Mouse (Mus musculus) liver, embryonic 14.5 days (tissue): ENCODE measurements at regions not wholly inside any gene's neighbourhood (a gene's known extent, or its start where the extent isn't known, plus 50 kb on each side); places are given as distances from the start of the nearest gene placed in this dataset.

Experiments
- ATAC-seq: fragments of 200-750 bp; cut with Nextera tagmentation; 2 replicates; pipeline ENCODE4 v1.8.0; 2017; ENCODE audit warnings: moderate number of reproducible peaks, mild to moderate bottlenecking, moderate library complexity; ENCODE audit not compliant: insufficient read depth
- DNase-seq, 3 experiments: peaks; one replicate each; pipeline ENCODE4 v3.0.0-alpha.2; 2012 to 2013; ENCODE audit warnings: low read depth in 3 of 3, low spot score in 3 of 3
- H3K27ac ChIP-seq: fragments of 300-500 bp; sonication (generic); 2 replicates; pipeline ENCODE4 v1.5.1; 2014; ENCODE audit warnings: moderate library complexity, mild to moderate bottlenecking, control low read depth, inconsistent platforms
- H3K27me3 ChIP-seq: fragments of 300-500 bp; sonication (generic); 2 replicates; pipeline ENCODE4 v1.6.1; 2014; ENCODE audit warnings: mild to moderate bottlenecking, low read length, moderate library complexity; ENCODE audit not compliant: control insufficient read depth, insufficient read depth
- H3K36me3 ChIP-seq: fragments of 300-500 bp; sonication (generic); replicated peaks from 2 replicates; pipeline ENCODE4 v1.6.1; 2014; ENCODE audit warnings: low read depth; ENCODE audit not compliant: control insufficient read depth, insufficient read depth
- H3K4me1 ChIP-seq, 2 experiments: fragments of 200-500 bp in 1 of 2; fragments of 300-500 bp in 1 of 2; sonication (generic) in 1 of 2; replicated peaks; 2 replicates each; pipeline ENCODE4 v1.6.1; 2012 to 2014; ENCODE audit warnings: antibody characterized with exemption in 1 of 2, inconsistent platforms in 1 of 2, low read length in 1 of 2; ENCODE audit not compliant: control insufficient read depth in 2 of 2, insufficient read depth in 2 of 2
- H3K4me2 ChIP-seq: fragments of 300-500 bp; sonication (generic); 2 replicates; pipeline ENCODE4 v1.6.1; 2014; ENCODE audit warnings: low read depth, mild to moderate bottlenecking, control low read depth, moderate library complexity
- H3K4me3 ChIP-seq, 2 experiments: fragments of 200-500 bp in 1 of 2; fragments of 300-500 bp in 1 of 2; sonication (generic) in 1 of 2; 2 replicates each; pipeline ENCODE4 v1.5.1; 2012 to 2014; ENCODE audit warnings: low read depth in 2 of 2, low read length in 2 of 2, mild to moderate bottlenecking in 2 of 2, control low read depth in 1 of 2, inconsistent platforms in 1 of 2, moderate library complexity in 1 of 2; ENCODE audit not compliant: insufficient read depth in 1 of 2
- H3K9ac ChIP-seq: fragments of 300-500 bp; sonication (generic); replicated peaks from 2 replicates; pipeline ENCODE4 v1.6.1; 2014; ENCODE audit warnings: mild to moderate bottlenecking, control low read depth, moderate library complexity
- H3K9me3 ChIP-seq: fragments of 300-500 bp; sonication (generic); 2 replicates; pipeline ENCODE4 v1.6.1; 2016; ENCODE audit warnings: low read length, mixed read lengths; ENCODE audit not compliant: control insufficient read depth
- CTCF ChIP-seq: IDR thresholded peaks from 2 replicates; pipeline ENCODE4 v1.5.1; 2016; ENCODE audit warnings: antibody characterized with exemption, low read depth, control low read depth
- EP300 ChIP-seq: IDR thresholded peaks from 2 replicates; pipeline ENCODE4 v1.6.1; 2016; ENCODE audit warnings: antibody characterized with exemption, low read depth
- WGBS: fragments of 180-500 bp; shearing (Covaris S2); extraction: QIAGEN DNeasy Blood & Tissue Kit; methylation state at CpG from one replicate; pipeline ENCODE4 v1.1.7; 2014; ENCODE audit not compliant: insufficient replicate concordance; 5-methylcytosine and 5-hydroxymethylcytosine counted together

DNA sequence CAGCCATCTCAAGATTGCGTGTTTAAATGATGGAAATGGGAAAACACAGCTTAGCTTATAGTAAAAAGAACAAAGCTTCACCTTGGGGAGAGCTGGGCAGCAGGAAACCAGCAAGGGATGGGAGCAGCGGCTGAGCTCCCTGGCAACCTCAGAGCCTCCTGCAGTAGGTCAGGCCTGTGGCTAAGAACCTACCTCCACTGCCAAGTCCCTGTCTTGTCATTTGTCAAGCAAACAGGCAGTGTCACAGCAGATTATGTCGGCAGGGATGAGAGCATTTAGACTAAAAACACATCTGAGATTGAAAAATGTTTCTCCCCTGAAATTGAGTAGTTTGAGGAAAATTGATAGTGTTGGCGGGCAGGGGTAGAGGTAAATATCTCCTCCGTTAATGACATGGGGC, 214.8 kb downstream of the Abcc12 start:
- 59% methylated on average over 5 of the region's 5 CpGs for WGBS
- H3K4me1 ChIP-seq = no peaks in the 10 kb centered on the region
- H3K9ac ChIP-seq = no peak overlapping the region
- H3K4me2 ChIP-seq = no peak overlapping the region
- ATAC-seq (no peak), DNase-seq (no peak)
- H3K27ac ChIP-seq = no peak overlapping the region
- H3K36me3 ChIP-seq = no peaks in the 10 kb centered on the region
- TF ChIP-seq EP300 = no peak
- no peak overlapping the region for H3K4me3 ChIP-seq
- no peaks in the 10 kb centered on the region for H3K9me3 ChIP-seq
- no peaks in the 10 kb centered on the region for H3K27me3 ChIP-seq

DNA sequence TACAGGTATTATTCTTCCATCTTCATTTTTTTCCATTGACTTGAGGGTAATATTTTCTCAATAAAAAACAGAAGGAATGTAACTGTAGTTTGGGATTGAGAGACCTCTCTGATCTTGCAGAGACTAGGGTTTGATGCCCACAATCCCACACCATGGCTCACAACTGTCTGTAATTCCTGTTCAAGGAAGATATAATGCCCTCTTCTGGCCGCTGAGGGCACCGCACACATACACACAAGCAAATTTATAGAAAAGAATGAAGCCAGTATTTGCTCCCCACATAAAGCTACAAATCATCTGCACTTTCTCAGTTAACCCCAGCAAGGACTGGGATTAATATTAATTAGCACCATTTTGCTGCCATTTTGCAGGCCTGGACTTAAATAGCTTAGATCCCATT, 215.6 kb downstream of the Abcc12 start:
- H3K4me2 ChIP-seq = no peak overlapping the region
- no peak for ATAC-seq
- no peaks in the 10 kb centered on the region for H3K9me3 ChIP-seq
- no peak overlapping the region for H3K9ac ChIP-seq
- no peaks in the 10 kb centered on the region for H3K36me3 ChIP-seq
- no peaks in the 10 kb centered on the region for H3K27me3 ChIP-seq
- no peak overlapping the region for H3K27ac ChIP-seq
- H3K4me3 ChIP-seq = no peak overlapping the region
- no peaks in the 10 kb centered on the region for H3K4me1 ChIP-seq
- 51% methylated on average over 2 of the region's 2 CpGs for WGBS
- no peak for TF ChIP-seq EP300
- peak; percentile 28; the same call in 1 of the 2 replicates for TF ChIP-seq CTCF
- no peak for DNase-seq

DNA sequence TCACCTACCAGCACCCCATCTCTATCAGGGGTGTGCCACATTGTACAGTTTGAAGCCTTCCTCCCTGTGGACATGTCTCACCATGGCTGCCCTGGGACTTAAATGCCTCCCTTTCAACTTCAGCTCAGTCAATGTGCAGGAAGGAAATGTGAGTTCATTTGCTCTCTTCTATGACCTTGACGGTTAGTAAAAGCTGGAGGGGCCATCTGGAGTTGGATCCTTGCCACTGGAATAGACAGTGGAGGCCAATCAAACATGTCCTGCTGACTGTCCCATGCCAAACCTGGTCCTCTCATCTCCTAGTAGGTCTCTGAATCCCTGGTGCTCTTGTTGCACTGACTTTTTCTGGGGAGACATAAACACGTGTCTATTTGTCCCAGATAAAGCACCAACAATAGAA, 220.2 kb downstream of the Abcc12 start:
- ATAC-seq (no peak), DNase-seq (no peak)
- Histone ChIP-seq H3K4me3 (no peak overlapping the region), H3K36me3 (no peaks in the 10 kb centered on the region), H3K9me3 (no peaks in the 10 kb centered on the region), H3K27me3 (no peaks in the 10 kb centered on the region), H3K4me2 (no peak overlapping the region), H3K4me1 (no peaks in the 10 kb centered on the region), H3K9ac (no peak overlapping the region), H3K27ac (no peak overlapping the region)
- 38% methylated on average over 2 of the region's 2 CpGs for WGBS
- no peak for TF ChIP-seq CTCF
- TF ChIP-seq EP300 = no peak

DNA sequence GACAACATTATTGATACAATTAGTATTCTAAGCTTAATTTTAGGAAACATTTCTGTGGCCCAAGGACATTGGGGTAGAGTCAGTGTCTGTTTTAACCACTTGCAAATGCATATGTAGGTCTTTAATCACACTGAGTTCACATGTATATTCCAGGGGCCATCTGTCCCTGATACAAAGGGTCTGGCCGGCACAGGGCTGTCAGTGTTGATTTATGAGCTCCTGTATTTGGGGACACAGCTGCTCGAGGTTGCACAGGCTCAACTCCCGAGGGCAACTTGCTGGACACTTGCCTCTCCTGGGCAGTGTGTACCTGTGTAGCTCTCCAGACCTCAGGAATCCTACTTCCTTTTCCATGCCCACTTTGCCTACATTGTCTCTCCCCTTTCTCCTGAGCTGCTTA, 221.0 kb downstream of the Abcc12 start:
- no peak for ATAC-seq
- Histone ChIP-seq H3K9me3 (no peaks in the 10 kb centered on the region), H3K9ac (no peak overlapping the region), H3K27me3 (no peaks in the 10 kb centered on the region), H3K4me1 (no peaks in the 10 kb centered on the region), H3K4me2 (no peak overlapping the region), H3K27ac (no peak overlapping the region), H3K36me3 (no peaks in the 10 kb centered on the region), H3K4me3 (no peak overlapping the region)
- WGBS = 20% methylated on average over 3 of the region's 3 CpGs
- no peak for TF ChIP-seq EP300
- no peak for TF ChIP-seq CTCF
- DNase-seq = no peak

DNA sequence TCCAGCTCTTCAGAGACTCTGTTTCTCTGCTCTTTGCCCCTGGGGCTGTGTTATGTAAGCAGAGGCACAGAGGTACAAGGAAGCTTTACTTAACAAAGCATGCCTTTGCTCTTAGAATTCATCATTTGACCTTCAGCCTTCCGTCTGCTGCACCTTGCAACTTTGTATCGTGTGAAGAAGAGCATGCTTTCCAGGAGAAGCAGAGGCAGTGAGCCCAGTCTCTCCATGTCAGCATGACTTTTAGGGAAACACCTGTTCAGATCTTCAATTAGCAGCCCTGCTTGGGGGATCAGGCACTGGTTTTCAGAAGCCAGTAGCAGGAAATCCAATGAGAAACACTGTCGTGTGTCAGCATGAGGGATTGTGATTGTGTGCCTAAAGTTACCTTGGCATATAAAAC, 226.7 kb downstream of the Abcc12 start:
- DNase-seq (no peak), ATAC-seq (no peak)
- Histone ChIP-seq H3K9ac (no peak overlapping the region), H3K4me3 (no peak overlapping the region), H3K9me3 (no peaks in the 10 kb centered on the region), H3K4me2 (no peak overlapping the region), H3K4me1 (no peaks in the 10 kb centered on the region), H3K36me3 (no peaks in the 10 kb centered on the region), H3K27ac (no peak overlapping the region), H3K27me3 (no peaks in the 10 kb centered on the region)
- WGBS = 58% methylated on average over 3 of the region's 3 CpGs
- no peak for TF ChIP-seq EP300
- TF ChIP-seq CTCF = no peak
